Mouse (Mus musculus) thymus, postnatal 4 days (tissue): ENCODE results near the gene Hba-a1.
"Not testable (repeated sequence)": the region's sequence is repeated elsewhere in the genome, so short reads cannot be mapped to it uniquely, and the experiment has no call there.

Experiments used
- DNase-seq: peaks from one replicate; pipeline ENCODE4 v3.0.0; 2021

Hba-a1 gene

DNA sequence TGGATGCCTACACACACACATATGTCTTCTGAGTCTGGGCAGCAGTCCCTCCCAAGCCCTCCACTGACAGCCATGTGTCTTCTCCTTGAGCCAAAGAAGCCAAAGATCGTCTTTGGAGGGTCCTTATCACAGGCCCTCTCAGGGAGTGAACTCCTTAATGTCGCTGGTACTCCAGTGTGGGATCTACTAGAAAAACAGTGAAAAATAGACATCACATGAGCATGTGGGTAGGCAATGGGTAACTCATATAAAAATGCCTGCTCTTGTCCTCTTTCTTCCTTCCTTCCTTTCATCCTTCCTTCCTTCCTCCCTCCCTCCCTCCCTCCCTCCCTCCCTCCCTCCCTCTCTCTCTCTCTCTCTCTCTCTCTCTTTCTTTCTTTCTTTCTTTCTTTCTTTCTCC, 14.1 kb downstream of the Hba-a1 start:
- DNase-seq: not testable (repeated sequence)

DNA sequence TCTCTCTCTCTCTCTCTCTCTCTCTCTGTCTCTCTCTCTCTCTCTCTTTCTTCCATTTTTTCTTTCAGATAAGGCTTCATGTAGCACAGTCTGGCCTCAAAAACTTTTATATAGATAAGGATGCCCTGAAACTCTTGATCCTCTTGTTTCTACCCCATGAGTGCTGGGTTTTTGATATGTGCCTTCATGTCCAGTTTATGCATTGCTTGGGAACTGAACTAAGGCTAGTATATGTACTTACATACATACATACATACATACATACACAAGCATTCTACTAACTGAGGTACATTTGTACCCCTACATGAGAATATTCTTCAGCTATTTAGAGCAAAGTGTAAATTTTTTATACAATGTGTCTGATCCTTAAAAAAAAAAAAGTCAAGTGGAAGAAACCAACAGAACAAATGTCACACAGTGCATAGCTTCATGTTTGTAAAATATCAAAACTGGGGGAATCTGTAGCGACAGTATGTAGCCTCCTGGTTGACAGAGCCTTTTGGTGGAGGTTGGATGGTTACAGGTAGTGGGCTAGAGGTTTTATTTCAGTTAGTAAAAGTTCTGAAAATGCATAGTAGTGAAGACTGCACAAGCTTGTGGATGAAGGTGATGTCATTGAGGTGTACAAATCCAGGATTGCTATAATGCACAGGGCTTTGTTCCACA, 14.7 kb downstream of the Hba-a1 start:
- no peak for DNase-seq

DNA sequence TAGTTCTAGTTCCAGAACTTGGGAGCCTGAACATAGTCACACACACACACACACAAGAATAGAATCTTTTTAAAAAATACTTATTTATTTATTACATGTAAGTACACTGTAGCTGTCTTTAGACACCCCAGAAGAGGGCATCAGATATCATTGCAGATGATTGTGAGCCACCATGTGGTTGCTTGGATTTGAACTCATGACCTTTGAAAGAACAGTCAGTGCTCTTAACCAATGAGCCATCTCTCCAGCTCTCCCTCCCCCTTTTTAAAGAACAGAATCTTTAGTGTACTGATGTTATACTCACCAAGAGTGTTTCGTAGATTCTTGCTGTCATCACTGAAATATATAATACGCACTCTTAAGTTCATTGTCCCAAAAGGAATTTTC, 15.2 kb downstream of the Hba-a1 start:
- DNase-seq: no peak

DNA sequence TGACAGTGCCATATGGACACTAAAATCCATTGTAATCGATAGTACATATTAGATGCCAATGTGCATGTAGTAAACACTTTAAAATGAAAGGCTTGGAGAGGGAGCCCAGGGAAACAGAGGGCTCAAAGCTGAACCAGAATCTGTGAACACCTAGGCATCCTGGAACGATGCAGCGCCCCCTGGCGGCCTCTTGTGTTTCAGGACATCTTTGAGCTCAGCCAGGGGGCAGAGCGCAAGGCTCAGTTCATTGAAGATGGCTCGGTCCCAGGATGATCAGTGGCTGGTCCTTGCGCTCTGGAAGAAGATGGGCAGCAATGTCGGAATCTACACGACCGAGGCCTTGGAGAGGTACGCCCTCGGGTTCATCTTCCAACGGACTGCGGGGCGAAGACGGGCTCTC, 16.6 kb downstream of the Hba-a1 start, which contains the start of gene Hbq1a:
Gene Hbq1a (plus strand): TSS at position 205 of the 400 bp plus-strand sequence.
- peak; percentile 78 for DNase-seq

DNA sequence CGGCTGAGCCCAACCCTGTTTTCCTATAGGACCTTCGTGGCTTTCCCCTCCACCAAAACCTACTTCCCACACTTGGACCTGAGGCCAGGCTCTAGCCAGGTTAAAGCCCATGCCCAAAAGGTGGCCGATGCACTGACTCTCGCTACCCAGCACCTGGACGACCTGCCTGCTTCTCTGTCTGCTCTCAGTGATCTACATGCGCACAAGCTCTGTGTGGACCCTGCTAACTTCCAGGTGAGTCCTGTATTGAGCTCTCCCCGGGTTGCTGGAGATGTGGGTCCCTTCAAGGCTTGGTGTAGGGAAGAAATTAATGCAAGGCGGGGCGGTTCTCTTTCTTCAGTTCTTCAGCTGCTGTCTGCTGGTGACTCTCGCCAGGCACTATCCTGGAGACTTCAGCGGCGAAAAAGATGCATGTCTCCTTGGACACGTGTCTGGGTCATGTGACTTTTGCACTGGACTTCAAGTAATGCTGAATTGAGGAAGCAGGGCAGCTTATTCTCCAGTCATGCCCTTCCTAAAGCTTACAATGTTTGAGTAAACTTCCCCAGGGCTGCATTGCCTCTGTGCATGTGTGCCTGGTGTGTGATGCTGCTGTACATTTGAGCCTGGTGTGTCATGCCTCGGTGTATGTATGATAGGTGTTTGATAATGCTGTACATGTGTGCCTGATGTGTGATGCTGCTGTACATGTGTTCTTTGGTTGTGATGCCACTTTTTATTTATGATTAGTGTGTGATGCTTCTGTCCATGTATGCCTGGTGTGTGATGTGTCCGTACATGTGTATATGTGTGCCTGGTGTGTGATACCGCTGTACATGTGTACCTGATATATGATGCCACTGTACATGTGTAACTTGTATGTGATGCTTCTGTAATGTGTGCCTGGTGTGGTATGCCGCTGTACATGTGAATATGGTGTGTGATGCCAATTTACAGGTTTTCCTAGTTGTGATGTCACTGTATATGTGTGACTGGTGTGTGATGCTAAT, 17.3 kb downstream of the Hba-a1 start:
- no peak for DNase-seq

DNA sequence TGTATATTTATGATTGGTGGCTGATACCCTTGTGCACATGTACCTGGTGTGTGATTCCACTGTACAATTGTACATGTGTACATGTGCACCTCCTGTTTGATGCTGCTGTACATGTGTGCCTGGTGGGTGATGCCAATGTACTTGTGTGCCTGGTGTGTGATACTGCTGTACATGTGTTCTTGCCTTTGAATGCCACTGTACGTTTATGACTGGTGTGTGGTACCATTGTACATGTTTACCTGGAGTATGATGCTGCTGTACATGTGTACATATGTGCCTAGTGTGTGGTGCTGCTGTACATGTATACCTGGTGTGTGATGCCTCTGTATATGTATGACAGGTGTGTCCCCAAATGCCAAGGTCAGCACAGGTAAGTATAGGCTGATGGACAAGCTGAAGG, 18.2 kb downstream of the Hba-a1 start:
- DNase-seq: no peak

DNA sequence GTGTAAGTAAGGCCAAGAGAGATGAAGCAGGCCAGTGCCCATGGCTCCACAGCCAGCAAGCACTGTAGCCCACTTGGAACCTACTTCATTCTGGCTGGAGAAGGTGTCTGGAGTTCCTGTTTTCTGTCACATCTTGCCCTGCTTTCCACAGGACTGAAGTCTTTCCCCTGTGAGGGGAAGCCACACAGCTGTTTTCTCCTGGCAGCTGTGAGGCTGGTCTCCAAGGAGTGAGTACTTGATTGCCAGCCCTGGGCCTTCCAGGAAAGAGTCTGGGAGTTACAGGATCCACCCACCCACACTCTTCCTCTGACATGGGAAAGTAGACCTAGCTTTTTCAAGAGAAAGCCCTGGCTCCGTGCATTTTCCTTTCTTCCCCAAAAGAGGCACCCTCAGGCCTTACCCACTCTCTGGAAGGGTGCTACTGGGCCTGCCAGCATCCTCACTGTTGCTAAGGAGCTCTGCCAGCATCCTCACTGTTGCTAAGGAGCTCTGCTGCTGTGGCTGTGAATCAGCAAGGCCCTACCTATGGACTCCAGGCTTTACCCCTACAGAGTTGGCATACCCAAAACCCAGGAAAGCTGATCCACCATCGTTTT, 19.6 kb downstream of the Hba-a1 start:
- DNase-seq: no peak

DNA sequence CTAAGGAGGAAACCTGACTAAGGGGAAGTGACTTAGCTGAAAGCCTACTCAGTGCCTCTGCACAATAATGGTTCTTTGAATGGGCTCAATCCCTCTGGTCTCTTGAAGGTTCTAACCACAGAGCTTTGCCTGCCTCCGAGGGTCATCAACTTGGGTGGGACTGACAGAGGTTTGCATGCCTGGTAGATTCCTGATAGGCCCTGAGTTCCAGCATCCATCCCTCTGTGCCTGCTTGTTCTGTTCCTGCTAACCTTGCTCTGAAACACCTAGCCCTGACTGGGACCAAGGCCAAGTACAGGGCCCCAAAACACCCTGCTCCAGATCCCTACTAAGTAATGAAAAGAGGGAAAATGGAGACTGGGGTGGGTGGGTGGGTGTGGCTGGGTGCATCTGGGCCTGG, 20.1 kb downstream of the Hba-a1 start:
- no peak for DNase-seq

DNA sequence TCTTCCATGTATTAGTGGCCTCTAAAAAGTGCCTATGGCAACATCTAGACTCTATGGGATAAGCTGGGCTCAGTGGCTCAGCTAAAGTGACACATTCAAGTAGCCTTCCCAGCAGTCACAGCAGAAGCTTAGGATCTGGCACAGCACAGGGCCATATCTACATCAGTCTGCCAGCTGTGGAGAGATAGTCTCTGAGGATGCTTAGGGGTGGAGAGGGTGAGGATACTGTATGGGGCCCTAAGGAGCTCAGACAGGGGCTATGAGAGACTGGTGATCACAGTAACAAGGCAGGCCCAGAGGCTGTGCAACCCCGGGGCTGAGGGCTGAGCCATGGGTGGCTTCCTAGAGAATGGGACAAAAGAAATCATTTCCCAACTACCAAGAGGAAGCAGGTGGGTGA, 23.7 kb downstream of the Hba-a1 start:
- DNase-seq: no peak

DNA sequence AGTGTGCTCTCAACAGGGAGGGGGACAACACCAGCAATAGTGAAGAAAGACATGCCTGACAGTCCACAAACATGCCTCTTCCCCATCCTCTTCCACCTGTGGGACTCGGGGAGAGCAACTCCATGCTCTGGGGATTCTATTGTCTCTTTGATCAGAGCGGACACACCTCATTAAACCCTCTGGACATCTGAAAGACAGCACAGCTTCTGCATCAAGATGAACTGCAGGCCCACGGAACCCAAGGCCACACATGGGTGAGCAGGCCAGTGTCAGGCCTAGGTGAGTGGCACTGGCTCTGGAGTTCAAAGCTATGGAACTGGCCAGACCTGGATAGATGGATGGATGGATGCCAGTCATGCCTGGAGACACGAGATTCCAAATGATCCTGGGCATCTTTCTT, 26.1 kb downstream of the Hba-a1 start:
- DNase-seq: no peak

DNA sequence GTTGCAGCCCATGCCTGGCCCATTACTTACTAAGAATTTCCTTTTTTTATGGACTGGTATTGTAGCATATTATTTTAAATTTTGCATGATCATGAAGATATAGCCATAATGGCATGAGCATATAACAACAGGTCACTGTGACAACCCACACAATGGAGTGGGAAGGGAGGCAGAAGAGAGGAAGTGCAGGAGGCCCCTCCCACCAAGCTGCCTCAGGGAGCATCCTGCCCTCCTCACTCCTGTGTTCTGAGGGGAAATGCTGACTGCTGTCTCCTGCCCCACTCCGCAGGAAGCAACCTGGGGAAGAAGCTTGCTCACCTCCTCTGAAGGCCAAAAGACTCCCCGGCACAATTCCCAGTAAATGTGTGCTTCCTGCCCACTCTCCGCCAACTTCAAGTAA, 26.6 kb downstream of the Hba-a1 start:
- DNase-seq: no peak

DNA sequence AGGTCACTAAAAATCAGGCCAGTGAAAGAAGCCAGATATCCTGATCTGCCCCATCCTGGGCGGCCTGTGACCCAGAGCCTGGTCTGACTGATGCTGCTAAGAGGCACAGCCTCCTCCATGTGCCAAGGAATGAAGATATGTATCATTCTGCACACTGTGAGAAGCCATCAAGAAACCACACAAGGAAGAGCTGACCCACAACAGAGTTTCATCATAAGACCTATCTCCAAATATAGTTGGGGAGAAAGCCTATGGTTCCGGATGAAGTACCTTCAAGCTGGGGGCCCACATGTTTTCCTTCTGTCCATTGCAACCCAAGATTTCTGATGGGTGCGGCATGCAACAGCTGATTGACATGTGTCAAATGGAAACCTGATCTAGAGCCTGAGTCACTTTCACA, 32.7 kb downstream of the Hba-a1 start:
- no peak for DNase-seq

DNA sequence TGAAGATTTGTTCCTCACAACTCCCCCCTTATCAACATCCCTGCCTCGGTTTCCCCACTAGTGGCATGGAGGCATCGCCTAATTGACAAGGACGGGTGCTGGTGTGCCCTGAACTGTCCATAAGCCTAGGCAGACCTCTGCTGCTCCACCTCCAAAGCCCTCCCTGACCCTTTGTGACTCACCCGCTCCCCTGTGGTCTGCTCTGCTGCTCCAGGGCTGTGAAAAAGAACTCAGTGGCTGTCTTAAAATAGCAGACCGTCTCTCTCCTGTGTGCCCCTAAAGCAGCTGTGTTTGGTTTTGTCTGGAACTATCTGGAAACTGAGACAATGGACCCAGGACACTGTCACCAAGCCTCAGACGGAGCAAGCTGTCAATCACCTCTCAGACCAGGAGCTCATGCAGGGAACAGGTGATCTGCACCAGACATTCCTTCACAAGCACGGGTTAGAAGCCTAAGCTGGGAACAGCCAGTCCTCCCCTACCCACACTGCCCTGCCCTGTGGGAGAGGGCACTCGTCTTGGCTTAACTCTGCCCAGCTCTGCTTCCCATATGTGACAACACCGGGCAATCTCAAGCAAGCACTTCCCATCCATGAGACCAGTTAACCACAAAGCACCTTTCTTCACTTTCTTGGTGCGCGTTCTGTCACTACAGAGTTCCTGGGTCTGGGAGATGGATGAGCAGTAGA, 37.3 kb downstream of the Hba-a1 start:
- DNase-seq: no peak

DNA sequence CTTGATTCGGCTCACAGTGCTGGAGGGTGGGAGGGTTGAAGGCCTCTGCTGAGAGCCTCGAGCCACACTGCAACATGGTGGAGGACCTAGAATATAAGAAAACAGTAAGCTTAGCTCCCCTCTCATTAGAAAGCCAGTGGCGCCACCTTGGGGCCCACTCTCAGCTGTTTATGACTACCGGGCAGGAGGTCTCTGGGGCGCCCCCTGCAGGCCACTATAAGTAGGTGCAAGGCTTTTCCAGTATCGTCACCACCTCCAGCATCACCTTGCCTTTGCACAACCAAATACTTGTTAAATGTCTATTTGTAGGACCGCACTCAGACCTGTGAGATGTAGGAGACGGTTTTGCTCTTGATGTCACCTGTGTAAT, 37.9 kb downstream of the Hba-a1 start:
- DNase-seq: peak; percentile 88

DNA sequence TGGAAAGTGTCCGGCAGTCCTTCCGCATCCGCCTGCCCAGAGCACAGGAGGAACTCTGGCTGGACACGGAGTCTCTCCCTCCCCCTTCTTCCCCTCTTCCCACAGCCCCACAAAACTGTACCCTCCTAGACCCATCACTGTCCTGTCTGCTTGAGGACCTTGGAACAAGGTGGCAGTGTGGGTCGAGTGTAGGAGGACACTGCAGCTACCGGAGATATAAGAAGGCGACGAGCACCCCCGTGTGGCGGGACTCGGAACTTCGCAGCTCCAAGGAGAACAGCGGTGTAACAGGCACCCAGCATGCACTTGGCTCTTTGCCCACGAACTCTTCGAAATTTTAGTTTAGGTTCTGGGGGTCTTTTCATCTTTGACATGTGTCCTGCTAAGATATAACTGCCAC, 41.3 kb downstream of the Hba-a1 start:
- peak; percentile 92 for DNase-seq

DNA sequence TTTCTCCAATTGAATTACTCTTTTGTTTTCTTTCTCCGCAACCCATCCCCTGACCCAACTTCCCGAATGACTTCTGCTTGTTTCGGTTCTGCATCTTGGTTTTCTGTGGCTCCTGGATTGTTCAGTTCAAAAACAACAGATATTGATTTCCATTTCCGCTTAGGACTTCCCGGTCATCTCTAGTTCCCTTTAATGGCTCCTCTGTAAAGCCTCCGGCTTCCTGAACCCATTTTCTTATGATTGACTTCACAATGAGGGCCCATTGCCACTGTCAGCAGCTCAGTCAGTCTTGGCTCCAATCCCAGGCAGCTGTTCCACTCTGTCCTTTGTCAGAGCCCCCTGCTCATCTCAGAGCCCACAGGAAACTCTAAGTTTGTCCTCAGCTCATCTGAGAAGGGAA, 47.8 kb downstream of the Hba-a1 start:
- DNase-seq: no peak

DNA sequence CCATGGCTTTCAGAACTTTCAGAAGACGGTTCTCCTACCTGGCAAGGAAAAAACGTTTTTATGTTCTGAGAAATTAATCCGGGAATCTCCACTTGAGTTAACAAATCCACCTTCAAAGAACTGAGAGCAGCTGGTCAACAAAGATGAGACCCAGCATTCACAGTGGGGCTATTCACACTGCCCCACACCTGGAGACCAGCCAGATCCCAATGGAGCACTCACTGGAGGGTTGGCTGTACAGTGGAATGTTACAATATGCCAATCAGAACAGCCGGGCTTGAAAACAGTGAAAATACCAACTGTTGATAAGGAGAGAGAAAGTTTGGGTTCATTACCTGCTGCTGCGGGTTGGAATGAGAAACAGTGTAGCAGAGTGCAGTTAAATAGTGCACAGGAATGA, 48.5 kb downstream of the Hba-a1 start:
- DNase-seq: no peak

DNA sequence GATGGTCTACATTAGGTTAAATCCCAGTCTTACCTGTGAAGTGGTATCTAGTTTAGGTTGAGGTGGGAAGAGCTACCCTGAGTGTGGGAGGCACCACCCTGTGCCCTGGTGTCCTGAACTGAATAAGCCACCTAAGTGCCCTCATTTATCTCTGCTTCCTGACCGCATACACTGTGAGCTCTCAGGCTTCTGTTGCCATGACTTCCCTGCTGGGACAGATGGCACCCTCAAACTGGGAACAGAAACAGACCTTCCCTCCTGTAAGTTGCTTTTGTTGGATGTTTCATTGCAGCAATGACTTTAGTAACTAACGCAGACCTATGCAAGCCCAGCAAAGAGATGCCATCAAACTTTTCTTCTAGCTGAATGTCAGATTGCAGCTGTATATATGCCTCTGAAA, 49.9 kb downstream of the Hba-a1 start:
- no peak for DNase-seq
